Mouse (Mus musculus) frontal cortex, postnatal 10 days (tissue): Measurements from ENCODE around the gene Fbxl12.

Experiments
- DNase-seq, 2 experiments: peaks; one replicate each; pipeline ENCODE4 v3.0.0; 2022; ENCODE audit warnings: low spot score in 2 of 2, mixed read lengths in 1 of 2

Fbxl12 gene

GRCm38 (mm10) chr9:20571060-20571459 lies 73.5 kb downstream of the Fbxl12 start:
- no peak for DNase-seq
